Mouse (Mus musculus) myocyte (in vitro differentiated cells): ENCODE measurements at regions not wholly inside any gene's neighbourhood (a gene's known extent, or its start where the extent isn't known, plus 50 kb on each side); places are given as distances from the start of the nearest gene placed in this dataset.

ENCODE experiments used
- H3K27me3 ChIP-seq: one replicate; pipeline ENCODE4 v1.6.1; 2011; ENCODE audit not compliant: control insufficient read depth, insufficient read depth, insufficient read length
- H3K36me3 ChIP-seq: one replicate; pipeline ENCODE4 v1.6.1; 2011; ENCODE audit not compliant: control insufficient read depth, insufficient read depth
- H3K4me2 ChIP-seq: one replicate; pipeline ENCODE4 v1.6.1; 2011; ENCODE audit warnings: low read depth, control low read depth
- H3K4me3 ChIP-seq: one replicate; pipeline ENCODE4 v1.5.1; 2011; ENCODE audit warnings: mild to moderate bottlenecking, control low read depth, moderate library complexity
- H3K79me2 ChIP-seq: one replicate; pipeline ENCODE4 v1.6.1; 2011; ENCODE audit not compliant: control insufficient read depth, insufficient read depth
- H3ac ChIP-seq: one replicate; pipeline ENCODE4 v1.6.1; 2011; ENCODE audit not compliant: control insufficient read depth, insufficient read length
- CEBPB ChIP-seq: IDR thresholded peaks from 2 replicates; pipeline ENCODE4 v1.6.1; 2011; ENCODE audit warnings: mild to moderate bottlenecking, moderate library complexity; ENCODE audit not compliant: poor library complexity, insufficient read depth, severe bottlenecking
- E2F4 ChIP-seq: IDR thresholded peaks from one replicate; pipeline ENCODE4 v1.6.1; 2011; ENCODE audit warnings: mild to moderate bottlenecking, control low read depth, moderate library complexity; ENCODE audit not compliant: insufficient read depth
- MAX ChIP-seq: IDR thresholded peaks from one replicate; pipeline ENCODE4 v1.6.1; 2011; ENCODE audit warnings: low read depth, mild to moderate bottlenecking, control low read depth
- MYOD1 ChIP-seq, 3 experiments: IDR thresholded peaks; one replicate each; pipeline ENCODE4 v1.6.1; 2011; ENCODE audit warnings: control low read depth in 2 of 3, low read depth in 2 of 3, mild to moderate bottlenecking in 2 of 3, moderate library complexity in 1 of 3; ENCODE audit not compliant: insufficient read length in 2 of 3, control insufficient read depth in 1 of 3
- MYOG ChIP-seq, 3 experiments: IDR thresholded peaks; one replicate each; pipeline ENCODE4 v1.6.1; 2011; ENCODE audit warnings: control low read depth in 2 of 3, low read depth in 2 of 3, mild to moderate bottlenecking in 2 of 3; ENCODE audit not compliant: insufficient read length in 2 of 3, control insufficient read depth in 1 of 3, insufficient read depth in 1 of 3
- POLR2A ChIP-seq: IDR thresholded peaks from one replicate; pipeline ENCODE4 v1.6.1; 2011; ENCODE audit warnings: low read depth, mild to moderate bottlenecking, control low read depth, moderate library complexity; ENCODE audit not compliant: insufficient read length
- POLR2AphosphoS2 ChIP-seq: IDR thresholded peaks from one replicate; pipeline ENCODE4 v1.6.1; 2011; ENCODE audit warnings: low read depth, control low read depth; ENCODE audit not compliant: insufficient read length
- REST ChIP-seq: IDR thresholded peaks from one replicate; pipeline ENCODE4 v1.6.1; 2011; ENCODE audit warnings: mild to moderate bottlenecking, control low read depth, moderate library complexity; ENCODE audit not compliant: insufficient read depth, insufficient read length
- SRF ChIP-seq: IDR thresholded peaks from one replicate; pipeline ENCODE4 v1.6.1; 2011; ENCODE audit warnings: low read depth; ENCODE audit not compliant: control insufficient read depth, insufficient read length
- TCF12 ChIP-seq: IDR thresholded peaks from one replicate; pipeline ENCODE4 v1.6.1; 2011; ENCODE audit warnings: mild to moderate bottlenecking, control low read depth; ENCODE audit not compliant: poor library complexity, insufficient read depth, severe bottlenecking
- TCF3 ChIP-seq: IDR thresholded peaks from one replicate; pipeline ENCODE4 v1.6.1; 2011; ENCODE audit warnings: low read depth, control low read depth; ENCODE audit not compliant: insufficient read length
- USF1 ChIP-seq: IDR thresholded peaks from one replicate; pipeline ENCODE4 v1.6.1; 2011; ENCODE audit warnings: low read depth, mild to moderate bottlenecking, control low read depth, moderate library complexity

- Histone ChIP-seq H3K36me3 (no peaks in the 10 kb centered on the region), H3ac (no peak overlapping the region), H3K79me2 (no peaks in the 10 kb centered on the region), H3K4me3 (no peak overlapping the region), H3K27me3 (no peaks in the 10 kb centered on the region), H3K4me2 (no peak overlapping the region)
- TF ChIP-seq MYOD1 (IDR thresholded peaks at IDR 0.05; ENCODE audit: control insufficient read depth in 1 of 3, insufficient read length in 2 of 3, low read depth in 2 of 3) = no peak
- no peak for TF ChIP-seq MAX
- no peak for TF ChIP-seq USF1
- TF ChIP-seq MYOG (IDR thresholded peaks at IDR 0.05; ENCODE audit: control insufficient read depth in 1 of 3, insufficient read depth in 1 of 3, insufficient read length in 2 of 3, low read depth in 2 of 3) = no peak
- no peak for TF ChIP-seq E2F4
- TF ChIP-seq CEBPB = no peak
- no peak for TF ChIP-seq TCF3
- TF ChIP-seq POLR2A = no peak
- no peak for TF ChIP-seq TCF12
- no peak for TF ChIP-seq POLR2AphosphoS2
- no peak for TF ChIP-seq SRF
- TF ChIP-seq REST = no peak
Observed at GRCm38 (mm10) chr4:143055371-143055770, 157.4 kb downstream of the Prdm2 start.

GRCm38 (mm10) chr4:143053029-143053428 is 159.8 kb downstream of the Prdm2 start:
- H3K4me3 ChIP-seq = no peak overlapping the region
- no peaks in the 10 kb centered on the region for H3K36me3 ChIP-seq
- no peak overlapping the region for H3K4me2 ChIP-seq
- TF ChIP-seq POLR2A (no peak), SRF (no peak), USF1 (no peak), CEBPB (no peak), TCF12 (no peak), MAX (no peak), POLR2AphosphoS2 (no peak)
- H3K27me3 ChIP-seq = no peaks in the 10 kb centered on the region
- no peaks in the 10 kb centered on the region for H3K79me2 ChIP-seq
- no peak overlapping the region for H3ac ChIP-seq

GRCm38 (mm10) chr4:143051205-143051604 is 161.6 kb downstream of the Prdm2 start:
- TF ChIP-seq MYOG (IDR thresholded peaks at IDR 0.05; ENCODE audit: control insufficient read depth in 1 of 3, insufficient read depth in 1 of 3, insufficient read length in 2 of 3, low read depth in 2 of 3) (no peak), REST (no peak), POLR2AphosphoS2 (no peak), CEBPB (no peak), USF1 (no peak), MYOD1 (IDR thresholded peaks at IDR 0.05; ENCODE audit: control insufficient read depth in 1 of 3, insufficient read length in 2 of 3, low read depth in 2 of 3) (no peak), TCF12 (no peak), E2F4 (no peak), TCF3 (no peak), SRF (no peak), MAX (no peak), POLR2A (no peak)
- no peak overlapping the region for H3ac ChIP-seq
- H3K27me3 ChIP-seq = no peaks in the 10 kb centered on the region
- H3K4me2 ChIP-seq = no peak overlapping the region
- no peaks in the 10 kb centered on the region for H3K79me2 ChIP-seq
- H3K36me3 ChIP-seq = no peaks in the 10 kb centered on the region
- H3K4me3 ChIP-seq = no peak overlapping the region

GRCm38 (mm10) chr4:143045245-143045644 is 167.6 kb downstream of the Prdm2 start:
- H3K4me3 ChIP-seq = no peak overlapping the region
- no peak for TF ChIP-seq CEBPB
- TF ChIP-seq TCF3 = no peak
- TF ChIP-seq SRF = no peak
- no peak for TF ChIP-seq POLR2AphosphoS2
- no peak for TF ChIP-seq POLR2A
- no peak for TF ChIP-seq USF1
- TF ChIP-seq TCF12 = no peak
- no peak for TF ChIP-seq REST
- no peak for TF ChIP-seq E2F4
- TF ChIP-seq MYOG (IDR thresholded peaks at IDR 0.05; ENCODE audit: control insufficient read depth in 1 of 3, insufficient read depth in 1 of 3, insufficient read length in 2 of 3, low read depth in 2 of 3) = no peak
- H3ac ChIP-seq = no peak overlapping the region
- H3K36me3 ChIP-seq = no peaks in the 10 kb centered on the region
- no peaks in the 10 kb centered on the region for H3K27me3 ChIP-seq
- H3K4me2 ChIP-seq = no peak overlapping the region
- H3K79me2 ChIP-seq = no peaks in the 10 kb centered on the region

GRCm38 (mm10) chr4:143042806-143043205 is 170.0 kb downstream of the Prdm2 start:
- TF ChIP-seq MAX (no peak), MYOG (IDR thresholded peaks at IDR 0.05; ENCODE audit: control insufficient read depth in 1 of 3, insufficient read depth in 1 of 3, insufficient read length in 2 of 3, low read depth in 2 of 3) (no peak), REST (no peak), E2F4 (no peak), TCF12 (no peak), USF1 (no peak), POLR2A (no peak), SRF (no peak), TCF3 (no peak), CEBPB (no peak), MYOD1 (IDR thresholded peaks at IDR 0.05; ENCODE audit: control insufficient read depth in 1 of 3, insufficient read length in 2 of 3, low read depth in 2 of 3) (no peak), POLR2AphosphoS2 (no peak)
- Histone ChIP-seq H3ac (no peak overlapping the region), H3K36me3 (no peaks in the 10 kb centered on the region), H3K4me2 (no peak overlapping the region), H3K4me3 (no peak overlapping the region), H3K79me2 (no peaks in the 10 kb centered on the region), H3K27me3 (peaks cover 6% of the 10 kb centered on the region)
